Mouse (Mus musculus) adrenal gland, postnatal 25 days (tissue): ENCODE data around the gene Zfp771. TPM values are rescaled to one million over a fixed set of nuclear protein-coding genes. Genes with fewer than 3 reads are reported as not detected.

ENCODE experiments used
- DNase-seq: peaks from one replicate; pipeline ENCODE4 v3.0.0; 2021; ENCODE audit warnings: mixed read lengths
- total RNA-seq: library from RNA; stranded (reverse); gene quantifications from 2 replicates; pipeline ENCODE4 v1.2.3, GENCODE M21; 2021

The Zfp771 gene
- total RNA-seq, 1 experiment from 2014 or later = 36.0 TPM

GRCm38 (mm10) chr7:127287940-127288339 lies 43.9 kb downstream of the Zfp771 start:
- no peak for DNase-seq

GRCm38 (mm10) chr7:127289306-127289705 lies 45.2 kb downstream of the Zfp771 start:
- DNase-seq = no peak

- no peak for DNase-seq
Observed at GRCm38 (mm10) chr7:127290142-127290541, 46.1 kb downstream of the Zfp771 start.

- DNase-seq = no peak
Observed at GRCm38 (mm10) chr7:127296098-127296497, 52.0 kb downstream of the Zfp771 start, which contains the start of gene Itgal. Gene Itgal (plus strand): TSS chr7:127296260.

DNA sequence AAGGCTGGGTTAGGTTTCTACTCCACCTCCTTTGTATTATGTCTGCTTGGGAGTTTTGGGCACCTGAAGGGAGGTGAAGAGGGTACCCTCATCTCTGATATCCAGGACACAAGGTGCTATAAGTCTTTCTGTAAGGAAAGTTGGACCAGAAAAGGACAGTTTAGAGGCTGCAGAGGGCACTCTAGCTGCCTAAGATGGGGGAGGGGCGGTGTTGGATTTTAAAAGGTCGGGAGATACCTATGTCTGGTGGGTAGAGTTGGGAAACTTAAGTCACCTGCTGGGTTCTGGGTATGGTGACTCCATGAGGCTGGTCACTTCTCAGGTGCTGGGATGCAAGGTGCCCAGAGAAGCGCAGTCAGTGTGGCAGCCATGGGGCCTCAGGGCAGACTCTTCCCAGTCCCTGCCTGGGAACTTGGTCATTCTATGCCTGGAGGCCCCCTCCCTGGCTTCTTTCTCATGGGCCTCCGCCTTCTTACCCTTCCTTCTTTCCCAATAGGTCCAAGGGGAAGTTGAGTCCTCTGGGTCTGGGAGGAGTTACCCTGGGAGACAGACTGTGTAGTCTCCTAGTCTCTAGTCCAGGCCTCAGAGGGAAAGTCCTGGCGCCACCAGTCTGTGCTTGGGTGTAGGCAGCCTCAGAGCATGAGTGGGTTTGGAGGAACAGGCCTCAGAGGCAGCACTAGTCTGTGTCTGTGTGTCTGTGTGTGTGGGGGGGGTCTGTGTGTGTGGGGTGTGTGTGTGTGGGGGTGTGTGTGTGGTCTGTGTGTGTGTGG lies 52.9 kb downstream of the Zfp771 start:
- DNase-seq = no peak

DNA sequence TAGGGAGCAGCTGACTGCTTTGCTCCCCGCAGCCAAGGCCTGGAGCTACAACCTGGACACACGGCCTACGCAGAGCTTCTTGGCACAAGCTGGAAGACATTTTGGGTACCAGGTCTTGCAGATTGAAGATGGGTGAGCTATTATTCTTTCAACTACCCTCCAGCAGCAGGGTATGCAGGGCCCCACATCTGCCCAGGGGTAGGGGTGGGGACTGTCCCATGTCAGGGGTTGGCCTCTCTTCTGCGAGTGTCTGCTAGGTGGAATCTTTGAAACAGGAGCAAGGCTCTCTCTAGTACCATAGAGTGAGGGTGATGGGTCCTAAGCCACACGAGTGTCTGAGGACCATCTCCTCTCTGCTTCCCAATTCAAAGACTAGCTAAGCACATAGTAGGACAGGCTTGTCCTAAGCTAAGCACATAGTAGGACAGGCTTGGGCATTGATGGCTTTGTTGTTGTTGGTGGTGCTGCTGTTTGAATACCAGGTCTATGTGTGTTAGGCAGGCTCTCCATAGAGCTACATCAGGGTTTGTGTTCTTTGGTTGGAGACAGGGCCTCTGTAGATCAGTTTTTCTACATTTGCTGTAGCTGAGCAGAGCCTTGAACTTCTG lies 53.6 kb downstream of the Zfp771 start:
- DNase-seq = no peak

Other genes with a start within 250 kb of the Zfp771 start
- gene Mvp, start 229.7 kb upstream of the Zfp771 start, total RNA-seq = 102 and 118 TPM in 2 replicates
- gene Pagr1b, start 227.8 kb upstream of the Zfp771 start, total RNA-seq = 1.7 and 2.8 TPM in 2 replicates
- gene Pagr1a, start 226.9 kb upstream of the Zfp771 start, total RNA-seq = 13.4 and 28.2 TPM in 2 replicates
- 31.0 and 44.0 TPM in 2 replicates for gene Gm42742, start 223.2 kb upstream of the Zfp771 start, total RNA-seq
- 2.2 and 5.1 TPM in 2 replicates for gene Prrt2, start 223.1 kb upstream of the Zfp771 start, total RNA-seq
- 167 and 171 TPM in 2 replicates for gene Maz, start 217.2 kb upstream of the Zfp771 start, total RNA-seq
- 9.5 and 15.0 TPM in 2 replicates for gene Kif22, start 201.8 kb upstream of the Zfp771 start, total RNA-seq
- gene Zg16, start 156.9 kb upstream of the Zfp771 start, total RNA-seq = not detected in 2 replicates
- 0.43 and 1.1 TPM in 2 replicates for gene AI467606, start 152.9 kb upstream of the Zfp771 start, total RNA-seq
- 0.21 TPM in 1 of 2 replicates, not detected in the other for gene Qprt, start 122.0 kb upstream of the Zfp771 start, total RNA-seq
- 0.55 and 1.0 TPM in 2 replicates for gene Spn, start 106.5 kb upstream of the Zfp771 start, total RNA-seq
- gene Cd2bp2, start 48.2 kb upstream of the Zfp771 start, total RNA-seq = 53.5 and 65.9 TPM in 2 replicates
- 51.9 and 53.1 TPM in 2 replicates for gene Tbc1d10b, start 35.8 kb upstream of the Zfp771 start, total RNA-seq
- 4.1 and 4.4 TPM in 2 replicates for gene Mylpf, start 35.4 kb upstream of the Zfp771 start, total RNA-seq
- 14.7 and 15.2 TPM in 2 replicates for gene Zfp553, start 11.2 kb upstream of the Zfp771 start, total RNA-seq
- 8.3 and 12.9 TPM in 2 replicates for gene Sept1, start 11.1 kb upstream of the Zfp771 start, total RNA-seq
- gene Dctpp1, start 16.4 kb downstream of the Zfp771 start, total RNA-seq = 39.8 and 50.7 TPM in 2 replicates
- gene Sephs2, start 29.8 kb downstream of the Zfp771 start, total RNA-seq = 114 and 117 TPM in 2 replicates
- gene Itgal, start 52.0 kb downstream of the Zfp771 start, total RNA-seq = 0.57 and 1.0 TPM in 2 replicates
- gene Zfp768, start 101.3 kb downstream of the Zfp771 start, total RNA-seq = 31.4 and 32.8 TPM in 2 replicates
- 8.3 and 11.2 TPM in 2 replicates for gene Zfp747, start 131.8 kb downstream of the Zfp771 start, total RNA-seq
- gene 9130019O22Rik, start 142.9 kb downstream of the Zfp771 start, total RNA-seq = 5.3 and 5.9 TPM in 2 replicates
- gene E430018J23Rik, start 149.4 kb downstream of the Zfp771 start, total RNA-seq = 9.6 and 10.7 TPM in 2 replicates
- gene Zfp764, start 162.5 kb downstream of the Zfp771 start, total RNA-seq = 7.5 and 8.0 TPM in 2 replicates
- 13.3 and 23.3 TPM in 2 replicates for gene Zfp688, start 177.8 kb downstream of the Zfp771 start, total RNA-seq
- 3.3 and 4.2 TPM in 2 replicates for gene Zfp689, start 204.9 kb downstream of the Zfp771 start, total RNA-seq
- gene Prr14, start 215.3 kb downstream of the Zfp771 start, total RNA-seq = 62.4 and 63.3 TPM in 2 replicates
- gene Fbrs, start 234.9 kb downstream of the Zfp771 start, total RNA-seq = 84.4 and 86.7 TPM in 2 replicates